Mouse (Mus musculus) olfactory bulb, adult 2 months (tissue): ENCODE data around the gene Acadm.

Source experiments
- CTCF ChIP-seq: fragments of 200-500 bp; IDR thresholded peaks from 2 replicates; pipeline ENCODE4 v1.5.1; 2012; ENCODE audit warnings: low read depth, mild to moderate bottlenecking, low read length, moderate library complexity; ENCODE audit not compliant: insufficient read depth
- POLR2A ChIP-seq: fragments of 200-500 bp; IDR thresholded peaks from 2 replicates; pipeline ENCODE4 v1.6.1; 2012; ENCODE audit warnings: mild to moderate bottlenecking, low read depth, low read length, moderate library complexity; ENCODE audit not compliant: insufficient read depth

DNA sequence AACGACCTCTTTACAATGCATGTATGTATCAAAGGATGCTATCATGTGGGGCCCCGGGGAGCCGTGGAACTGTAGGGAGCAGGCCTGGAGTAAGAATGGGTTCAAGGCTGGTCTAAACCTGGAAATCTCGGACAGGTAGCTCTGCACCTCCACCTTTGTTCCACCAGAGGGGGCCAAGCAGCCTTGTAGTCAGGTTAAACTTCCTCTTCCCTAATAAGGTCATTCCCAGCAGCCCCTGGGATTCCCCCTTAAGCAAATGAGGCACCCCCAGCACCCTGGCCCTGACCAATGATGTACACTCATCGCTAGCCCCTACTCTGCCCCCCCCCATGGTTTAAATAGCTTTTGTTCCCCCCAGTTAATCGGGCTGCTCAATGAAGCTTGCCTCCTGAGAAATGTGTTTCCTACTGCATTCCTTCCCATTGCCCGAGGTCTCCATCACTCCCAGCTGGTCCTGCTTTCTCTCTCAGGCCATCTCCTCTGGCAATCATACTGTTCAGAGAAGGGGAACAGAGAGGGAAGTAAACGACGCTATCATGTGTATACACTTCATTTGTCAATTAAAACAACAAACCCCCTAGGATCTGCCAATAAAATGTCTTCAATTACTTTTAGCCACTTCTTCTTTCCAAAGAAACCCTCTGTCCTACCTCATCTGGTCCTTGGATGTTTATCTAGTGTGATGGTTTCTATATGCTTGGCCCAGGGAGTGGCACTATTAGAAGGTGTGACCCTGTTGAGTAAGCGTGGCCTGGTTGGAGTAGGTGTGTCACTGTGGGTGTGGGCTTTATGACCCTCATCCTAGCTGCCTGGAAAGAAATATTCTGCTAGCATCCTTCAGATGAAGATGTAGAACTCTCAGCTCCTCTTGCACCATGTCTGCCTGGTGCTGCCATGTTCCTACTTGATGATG lies 40.3 kb upstream of the Acadm start:
- TF ChIP-seq CTCF (no peak), POLR2A (no peak)
